Mouse (Mus musculus) liver, embryonic 14.5 days (tissue): ENCODE results near the gene Fam198a. TPM values are rescaled to one million over a fixed set of nuclear protein-coding genes. Genes with fewer than 3 reads are reported as not detected.

ENCODE experiments used
- ATAC-seq: fragments of 200-750 bp; cut with Nextera tagmentation; 2 replicates; pipeline ENCODE4 v1.8.0; 2017; ENCODE audit warnings: moderate number of reproducible peaks, mild to moderate bottlenecking, moderate library complexity; ENCODE audit not compliant: insufficient read depth
- DNase-seq, 3 experiments: peaks; one replicate each; pipeline ENCODE4 v3.0.0-alpha.2; 2012 to 2013; ENCODE audit warnings: low read depth in 3 of 3, low spot score in 3 of 3
- H3K27ac ChIP-seq: fragments of 300-500 bp; sonication (generic); 2 replicates; pipeline ENCODE4 v1.5.1; 2014; ENCODE audit warnings: moderate library complexity, mild to moderate bottlenecking, control low read depth, inconsistent platforms
- H3K27me3 ChIP-seq: fragments of 300-500 bp; sonication (generic); 2 replicates; pipeline ENCODE4 v1.6.1; 2014; ENCODE audit warnings: mild to moderate bottlenecking, low read length, moderate library complexity; ENCODE audit not compliant: control insufficient read depth, insufficient read depth
- H3K36me3 ChIP-seq: fragments of 300-500 bp; sonication (generic); replicated peaks from 2 replicates; pipeline ENCODE4 v1.6.1; 2014; ENCODE audit warnings: low read depth; ENCODE audit not compliant: control insufficient read depth, insufficient read depth
- H3K4me1 ChIP-seq, 2 experiments: fragments of 200-500 bp in 1 of 2; fragments of 300-500 bp in 1 of 2; sonication (generic) in 1 of 2; replicated peaks; 2 replicates each; pipeline ENCODE4 v1.6.1; 2012 to 2014; ENCODE audit warnings: antibody characterized with exemption in 1 of 2, inconsistent platforms in 1 of 2, low read length in 1 of 2; ENCODE audit not compliant: control insufficient read depth in 2 of 2, insufficient read depth in 2 of 2
- H3K4me2 ChIP-seq: fragments of 300-500 bp; sonication (generic); 2 replicates; pipeline ENCODE4 v1.6.1; 2014; ENCODE audit warnings: low read depth, mild to moderate bottlenecking, control low read depth, moderate library complexity
- H3K4me3 ChIP-seq, 2 experiments: fragments of 200-500 bp in 1 of 2; fragments of 300-500 bp in 1 of 2; sonication (generic) in 1 of 2; 2 replicates each; pipeline ENCODE4 v1.5.1; 2012 to 2014; ENCODE audit warnings: low read depth in 2 of 2, low read length in 2 of 2, mild to moderate bottlenecking in 2 of 2, control low read depth in 1 of 2, inconsistent platforms in 1 of 2, moderate library complexity in 1 of 2; ENCODE audit not compliant: insufficient read depth in 1 of 2
- H3K9ac ChIP-seq: fragments of 300-500 bp; sonication (generic); replicated peaks from 2 replicates; pipeline ENCODE4 v1.6.1; 2014; ENCODE audit warnings: mild to moderate bottlenecking, control low read depth, moderate library complexity
- H3K9me3 ChIP-seq: fragments of 300-500 bp; sonication (generic); 2 replicates; pipeline ENCODE4 v1.6.1; 2016; ENCODE audit warnings: low read length, mixed read lengths; ENCODE audit not compliant: control insufficient read depth
- CTCF ChIP-seq: IDR thresholded peaks from 2 replicates; pipeline ENCODE4 v1.5.1; 2016; ENCODE audit warnings: antibody characterized with exemption, low read depth, control low read depth
- EP300 ChIP-seq: IDR thresholded peaks from 2 replicates; pipeline ENCODE4 v1.6.1; 2016; ENCODE audit warnings: antibody characterized with exemption, low read depth
- WGBS: fragments of 180-500 bp; shearing (Covaris S2); extraction: QIAGEN DNeasy Blood & Tissue Kit; methylation state at CpG from one replicate; pipeline ENCODE4 v1.1.7; 2014; ENCODE audit not compliant: insufficient replicate concordance; 5-methylcytosine and 5-hydroxymethylcytosine counted together
- polyA plus RNA-seq, 2 experiments: library from polyadenylated mRNA; depleted of rRNA in 1 of 2; stranded (reverse) in 1 of 2; unstranded in 1 of 2; fragments of >200 nt; fragmentation: Nextera tagmentation in 1 of 2; extraction: Ambion mirVana in 1 of 2; gene quantifications; 2 replicates each; pipeline versions ENCODE4 v1.2.1 to v1.2.3; 2012 to 2014

Fam198a gene
- polyA plus RNA-seq, 2 experiments, result 0.08 to 0.10 TPM

GRCm38 (mm10) chr9:122021581-122021980, 70.8 kb downstream of the Fam198a start:
- WGBS, result 69% methylated on average over 5 of the region's 5 CpGs
- no peak for TF ChIP-seq CTCF
- Histone ChIP-seq H3K4me1 (no peaks in the 10 kb centered on the region), H3K36me3 (no peaks in the 10 kb centered on the region), H3K4me2 (no peak overlapping the region), H3K27ac (no peak overlapping the region), H3K9me3 (no peaks in the 10 kb centered on the region), H3K9ac (no peak overlapping the region), H3K27me3 (no peaks in the 10 kb centered on the region), H3K4me3 (no peak overlapping the region)
- ATAC-seq, result no peak
- DNase-seq, result no peak

GRCm38 (mm10) chr9:122022776-122023175, 72.0 kb downstream of the Fam198a start:
- no peak for DNase-seq
- H3K36me3 ChIP-seq, result no peaks in the 10 kb centered on the region
- H3K27ac ChIP-seq, result no peak overlapping the region
- no peak overlapping the region for H3K4me2 ChIP-seq
- peaks cover 0 to 6% of the 10 kb centered on the region in 2 experiments; a peak in 1 of 4 replicates for H3K4me1 ChIP-seq
- H3K9ac ChIP-seq, result no peak overlapping the region
- TF ChIP-seq EP300 (no peak), CTCF (no peak)
- no peak overlapping the region for H3K4me3 ChIP-seq
- no peaks in the 10 kb centered on the region for H3K27me3 ChIP-seq
- no peaks in the 10 kb centered on the region for H3K9me3 ChIP-seq
- peak; percentile 37; the same call in 1 of the 2 replicates for ATAC-seq
- 16% methylated on average over 9 of the region's 9 CpGs for WGBS

GRCm38 (mm10) chr9:122023873-122024272, 73.1 kb downstream of the Fam198a start:
- H3K27me3 ChIP-seq, result no peaks in the 10 kb centered on the region
- no peak overlapping the region for H3K27ac ChIP-seq
- ATAC-seq (no peak), DNase-seq (no peak)
- no peaks in the 10 kb centered on the region for H3K36me3 ChIP-seq
- no peak for TF ChIP-seq CTCF
- no peak for TF ChIP-seq EP300
- WGBS, result 68% methylated on average over 5 of the region's 5 CpGs
- no peak overlapping the region for H3K4me3 ChIP-seq
- H3K4me1 ChIP-seq, result peaks cover 0 to 9% of the 10 kb centered on the region in 2 experiments; a peak in 1 of 4 replicates
- H3K9ac ChIP-seq, result no peak overlapping the region
- H3K9me3 ChIP-seq, result no peaks in the 10 kb centered on the region
- no peak overlapping the region for H3K4me2 ChIP-seq

- H3K9ac ChIP-seq, result no peak overlapping the region
- no peak for ATAC-seq
- WGBS, result 71% methylated on average over 6 of the region's 6 CpGs
- peaks cover 0 to 9% of the 10 kb centered on the region in 2 experiments; a peak in 1 of 4 replicates for H3K4me1 ChIP-seq
- no peak overlapping the region for H3K4me3 ChIP-seq
- H3K9me3 ChIP-seq, result no peaks in the 10 kb centered on the region
- no peak for DNase-seq
- TF ChIP-seq CTCF, result no peak
- TF ChIP-seq EP300, result no peak
- no peaks in the 10 kb centered on the region for H3K36me3 ChIP-seq
- no peak overlapping the region for H3K27ac ChIP-seq
- H3K4me2 ChIP-seq, result no peak overlapping the region
- no peaks in the 10 kb centered on the region for H3K27me3 ChIP-seq
Observed at GRCm38 (mm10) chr9:122024419-122024818, 73.6 kb downstream of the Fam198a start.

GRCm38 (mm10) chr9:122025855-122026590, 75.2 kb downstream of the Fam198a start:
- no peak overlapping the region for H3K9ac ChIP-seq
- no peak for DNase-seq
- no peak for ATAC-seq
- no peaks in the 10 kb centered on the region for H3K9me3 ChIP-seq
- no peak overlapping the region for H3K4me3 ChIP-seq
- no peaks in the 10 kb centered on the region for H3K36me3 ChIP-seq
- H3K27ac ChIP-seq, result no peak overlapping the region
- no peaks in the 10 kb centered on the region for H3K27me3 ChIP-seq
- TF ChIP-seq EP300 (no peak), CTCF (no peak)
- WGBS, result 46% methylated on average over 7 of the region's 7 CpGs
- peaks cover 0 to 9% of the 10 kb centered on the region in 2 experiments; a peak in 1 of 4 replicates for H3K4me1 ChIP-seq
- H3K4me2 ChIP-seq, result no peak overlapping the region
